Mouse (Mus musculus) olfactory bulb, adult 2 months (tissue): ENCODE data around the gene Dkkl1. TPM values are rescaled to one million over a fixed set of nuclear protein-coding genes. Genes with fewer than 3 reads are reported as not detected.

Experiments
- H3K27ac ChIP-seq: fragments of 200-500 bp; 2 replicates; pipeline ENCODE4 v1.5.1; 2012; ENCODE audit warnings: low read depth, low read length; ENCODE audit not compliant: insufficient read depth
- H3K4me1 ChIP-seq: fragments of 200-500 bp; 2 replicates; pipeline ENCODE4 v1.6.1; 2012; ENCODE audit warnings: low read length; ENCODE audit not compliant: control insufficient read depth, insufficient read depth
- H3K4me3 ChIP-seq: fragments of 200-500 bp; 2 replicates; pipeline ENCODE4 v1.5.1; 2012; ENCODE audit warnings: mild to moderate bottlenecking, low read depth, low read length, moderate library complexity; ENCODE audit not compliant: insufficient read depth
- CTCF ChIP-seq: fragments of 200-500 bp; IDR thresholded peaks from 2 replicates; pipeline ENCODE4 v1.5.1; 2012; ENCODE audit warnings: low read depth, mild to moderate bottlenecking, low read length, moderate library complexity; ENCODE audit not compliant: insufficient read depth
- POLR2A ChIP-seq: fragments of 200-500 bp; IDR thresholded peaks from 2 replicates; pipeline ENCODE4 v1.6.1; 2012; ENCODE audit warnings: mild to moderate bottlenecking, low read depth, low read length, moderate library complexity; ENCODE audit not compliant: insufficient read depth
- WGBS: fragments of 180-500 bp; shearing (Covaris S2); methylation state at CpG from one replicate; pipeline ENCODE4 v1.1.7; 2018; 5-methylcytosine and 5-hydroxymethylcytosine counted together
- polyA plus RNA-seq: library from polyadenylated mRNA; stranded (reverse); fragments of >200 nt; gene quantifications from 2 replicates; pipeline ENCODE4 v1.2.4, GENCODE M21; 2012; ENCODE audit warnings: low replicate concordance; ENCODE audit not compliant: missing spikeins, insufficient read depth, insufficient read length

Dkkl1 gene
- polyA plus RNA-seq, 1 experiment: not detected

DNA sequence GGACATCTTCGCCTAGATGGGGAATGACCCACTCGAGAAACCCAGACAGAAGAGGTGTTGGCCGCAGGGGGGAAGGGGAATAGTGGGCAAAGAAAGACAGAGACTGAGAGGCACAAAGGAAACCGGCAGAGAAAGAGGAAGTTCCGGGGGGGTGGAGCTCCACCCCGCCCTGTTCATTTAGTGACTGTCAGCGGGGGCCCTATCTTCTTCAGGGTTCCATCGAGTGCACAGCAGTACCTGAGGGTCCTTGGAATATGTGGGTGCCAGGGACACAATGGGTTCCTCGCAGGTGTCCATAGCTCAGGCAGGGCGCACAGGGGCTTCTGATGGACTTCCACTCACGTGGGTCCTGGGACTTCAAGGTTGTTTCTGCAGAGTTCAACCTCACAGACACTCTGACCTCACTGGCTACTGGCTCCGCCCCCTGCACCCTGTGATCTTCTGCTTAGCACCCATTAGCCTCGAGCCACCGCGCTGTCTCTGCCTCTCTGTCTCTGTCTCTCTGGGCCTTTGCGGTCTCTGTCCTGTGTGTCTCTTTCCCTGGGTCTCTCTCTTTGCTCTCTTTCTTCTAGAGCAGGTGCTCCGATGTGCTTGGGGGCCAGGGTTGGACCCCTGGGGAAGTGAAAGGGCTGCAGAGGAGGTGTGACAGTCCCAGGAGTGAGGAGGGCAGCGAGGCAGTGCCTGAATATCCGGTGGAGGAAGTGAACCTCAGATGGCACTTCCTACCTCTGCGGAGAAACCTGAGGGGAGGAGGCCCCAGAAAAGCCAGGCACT, 27.0 kb upstream of the Dkkl1 start, which contains the start of gene Cd37:
TSS of gene Cd37 (minus strand) at position 393 of the 774 bp plus-strand sequence.
- TF ChIP-seq CTCF (no peak), POLR2A (no peak)
- WGBS: 53% methylated on average over 20 of the region's 20 CpGs

DNA sequence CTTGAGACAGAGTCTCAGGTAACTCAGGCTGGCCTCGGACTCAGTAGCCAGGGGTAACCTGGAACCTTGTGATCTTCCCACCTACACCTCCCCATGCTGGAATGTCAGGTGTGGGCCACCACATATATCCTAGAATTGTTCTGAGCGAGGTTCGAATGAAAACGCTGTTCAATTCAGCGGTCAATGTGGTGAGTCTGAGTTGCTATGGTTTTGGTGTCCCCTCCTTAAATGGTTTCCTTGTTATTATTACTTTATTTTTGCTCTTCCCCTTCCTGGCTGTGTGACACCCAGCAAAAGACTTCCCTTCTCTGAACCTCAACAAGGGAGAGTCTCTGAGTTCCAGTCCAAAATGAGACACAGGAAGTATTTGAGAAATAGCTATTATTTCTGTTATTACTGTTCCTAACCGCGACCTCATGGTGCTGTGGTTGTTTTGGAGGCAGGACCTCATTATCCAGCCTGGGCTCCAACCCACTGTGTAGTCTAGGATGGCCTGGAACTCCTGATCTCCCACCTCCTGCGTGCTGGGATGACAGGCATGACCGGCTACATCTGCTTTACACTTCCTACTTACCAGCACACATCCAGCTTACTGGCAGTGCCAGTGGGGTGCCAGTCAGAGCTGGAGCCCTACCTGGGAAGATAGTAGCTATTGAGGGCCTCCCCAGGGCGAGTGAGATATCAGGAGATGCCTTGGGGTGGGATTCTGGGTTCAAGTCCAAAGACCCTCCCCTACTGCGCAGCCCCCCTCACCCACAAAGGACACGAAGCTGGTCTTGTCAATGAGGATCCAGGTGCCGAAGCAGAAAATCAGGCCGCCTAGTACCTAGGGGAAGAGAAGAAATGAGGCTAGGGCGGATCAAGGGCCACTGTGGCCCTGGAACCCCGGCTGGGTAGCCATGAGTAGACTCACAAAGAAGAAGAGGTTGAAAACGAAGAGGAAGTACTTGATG, 26.1 kb upstream of the Dkkl1 start:
- peak overlapping the region; percentile 7; the same call in 1 of the 2 replicates for H3K4me3 ChIP-seq
- peaks cover 15% of the 10 kb centered on the region for H3K4me1 ChIP-seq
- H3K27ac ChIP-seq: no peak overlapping the region
- TF ChIP-seq POLR2A: no peak
- WGBS: 81% methylated on average over 17 of the region's 17 CpGs

More for the DNA sequence above, 27.0 kb upstream of the Dkkl1 start, which contains the start of gene Cd37:
- Histone ChIP-seq H3K27ac (no peak within 1 kb of the TSS), H3K4me1 (peaks cover 14% of the 10 kb centered on the region), H3K4me3 (peak within 1 kb of the TSS; percentile 7; the same call in 1 of the 2 replicates)

DNA sequence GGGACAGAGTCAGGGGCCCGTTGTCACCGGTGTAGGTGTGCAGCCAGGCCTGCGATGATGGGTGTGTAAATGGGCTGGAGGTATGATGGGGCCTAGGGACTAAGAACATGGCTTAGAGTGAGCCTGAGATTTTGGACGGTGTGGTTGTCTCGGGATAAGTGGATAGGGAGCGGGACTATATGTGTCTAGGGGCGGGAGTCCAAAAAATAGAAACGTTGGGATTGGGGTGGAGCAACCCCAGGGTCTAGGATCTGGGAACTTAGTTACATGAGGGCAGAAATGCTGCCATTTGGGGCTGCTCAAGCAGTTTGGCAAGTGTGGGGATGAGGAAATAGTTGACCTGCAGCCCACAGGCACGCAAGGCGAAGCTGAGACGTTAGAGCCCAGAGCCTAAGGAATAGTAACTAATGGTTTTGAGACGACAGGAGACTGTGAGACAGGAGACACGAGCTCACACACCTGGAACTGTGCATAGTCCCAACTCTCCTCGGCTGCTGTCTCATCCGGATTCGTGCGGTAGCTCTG, 23.8 kb upstream of the Dkkl1 start:
- no peak overlapping the region for H3K4me3 ChIP-seq
- no peak overlapping the region for H3K27ac ChIP-seq
- 69% methylated on average over 17 of the region's 17 CpGs for WGBS
- peaks cover 9% of the 10 kb centered on the region for H3K4me1 ChIP-seq
- TF ChIP-seq CTCF (no peak), POLR2A (no peak)

DNA sequence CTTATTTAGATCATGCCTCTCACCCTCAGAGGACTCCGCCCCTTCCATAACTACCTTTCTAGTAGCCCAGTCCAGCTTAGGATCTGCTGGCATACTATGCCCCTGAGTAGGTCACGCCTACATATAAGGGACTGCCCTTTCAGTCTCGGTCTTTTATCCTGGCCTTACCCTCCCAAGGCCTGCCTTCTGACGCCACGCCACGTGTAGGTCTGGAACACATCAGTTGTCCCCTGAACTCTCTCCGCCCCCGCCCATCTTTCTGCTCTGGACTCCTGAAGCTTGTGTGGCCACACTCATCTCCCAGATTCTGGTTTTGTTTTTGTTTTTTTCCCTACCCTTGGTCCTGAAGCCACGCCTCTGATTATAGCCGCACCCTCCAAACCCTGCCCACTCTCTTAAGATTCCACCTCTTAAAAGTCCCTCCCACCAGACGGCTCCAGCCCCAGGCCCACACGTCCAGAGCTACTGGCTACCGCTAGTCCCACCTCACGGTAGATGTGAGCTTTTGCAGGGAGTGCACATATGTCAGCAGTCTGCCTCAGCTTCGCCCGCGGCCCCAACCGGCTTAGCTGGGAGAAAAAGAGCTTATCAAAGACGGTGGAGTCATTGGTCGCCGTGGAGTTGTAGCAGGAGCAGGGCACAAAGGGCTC, 23.1 kb upstream of the Dkkl1 start:
- WGBS: 37% methylated on average over 21 of the region's 21 CpGs
- Histone ChIP-seq H3K27ac (no peak overlapping the region), H3K4me1 (peaks cover 5% of the 10 kb centered on the region), H3K4me3 (no peak overlapping the region)
- TF ChIP-seq CTCF (no peak), POLR2A (no peak)

DNA sequence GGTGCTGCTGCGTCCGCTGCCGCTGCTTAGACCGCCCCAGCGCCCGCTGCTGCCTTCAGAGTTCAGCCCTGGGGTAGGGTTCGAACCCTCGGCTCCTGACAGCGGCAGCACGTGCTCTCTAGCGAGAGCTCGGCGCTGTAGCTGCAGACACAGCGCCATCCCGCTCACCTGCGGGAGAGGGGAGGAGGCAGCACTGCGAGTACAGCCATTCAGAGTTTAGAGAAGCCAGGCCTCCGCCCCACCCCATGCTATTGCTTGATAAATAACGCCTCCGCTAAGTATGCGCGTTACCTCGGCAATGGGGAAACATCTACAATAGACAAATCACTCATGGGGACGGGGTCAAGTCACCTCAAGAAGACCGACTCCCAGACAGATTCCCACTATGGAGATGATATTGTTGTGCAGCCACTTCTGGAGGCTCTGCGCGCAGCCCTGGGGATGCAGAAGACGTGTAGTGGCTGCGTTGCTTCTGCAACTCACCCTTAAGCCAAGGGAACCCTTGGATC, 22.4 kb upstream of the Dkkl1 start:
- TF ChIP-seq POLR2A (no peak), CTCF (no peak)
- no peak overlapping the region for H3K4me3 ChIP-seq

DNA sequence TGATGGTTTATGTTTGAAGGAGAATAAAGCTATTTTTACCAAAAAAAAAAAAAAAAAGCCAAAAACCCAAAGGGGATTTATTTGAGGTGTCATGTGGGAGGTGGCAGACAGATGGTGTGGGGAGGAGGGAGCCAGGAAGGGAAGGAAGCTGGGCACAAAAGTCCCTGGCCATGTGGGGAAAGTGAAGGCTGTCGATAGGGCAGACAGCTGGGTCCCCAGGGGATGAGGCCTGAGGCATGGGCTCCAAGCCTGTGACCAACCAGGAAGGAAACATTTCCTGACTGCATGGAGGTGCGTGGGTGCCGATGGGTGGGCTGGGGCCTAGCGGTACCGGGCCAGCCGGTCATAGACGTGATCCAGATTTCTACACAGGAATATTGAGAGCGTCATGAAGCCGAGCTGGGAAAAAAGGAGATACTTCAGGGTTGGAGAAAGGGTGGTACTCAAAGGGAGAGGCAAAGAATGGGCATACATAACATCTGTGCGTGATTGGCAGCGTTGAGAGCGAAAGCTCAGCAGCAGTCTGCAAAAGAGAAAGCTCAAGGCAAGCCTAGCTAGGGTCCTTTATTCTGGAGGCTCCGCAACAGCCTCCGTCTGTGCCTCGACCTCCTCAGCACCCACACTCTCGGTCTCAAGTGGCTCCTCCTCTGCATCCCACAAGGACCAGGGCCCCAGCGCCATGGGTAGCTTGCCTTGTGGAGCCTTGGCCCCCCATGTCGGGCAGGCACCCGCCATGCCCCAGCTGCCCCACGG, 21.8 kb upstream of the Dkkl1 start:
- Histone ChIP-seq H3K27ac (no peak overlapping the region), H3K4me3 (no peak overlapping the region), H3K4me1 (peaks cover 5% of the 10 kb centered on the region)
- 50% methylated on average over 20 of the region's 20 CpGs for WGBS
- TF ChIP-seq POLR2A (no peak), CTCF (no peak)

More for the DNA sequence above, 22.4 kb upstream of the Dkkl1 start:
- Histone ChIP-seq H3K4me1 (peaks cover 5% of the 10 kb centered on the region), H3K27ac (no peak overlapping the region)
- 27% methylated on average over 29 of the region's 29 CpGs for WGBS

DNA sequence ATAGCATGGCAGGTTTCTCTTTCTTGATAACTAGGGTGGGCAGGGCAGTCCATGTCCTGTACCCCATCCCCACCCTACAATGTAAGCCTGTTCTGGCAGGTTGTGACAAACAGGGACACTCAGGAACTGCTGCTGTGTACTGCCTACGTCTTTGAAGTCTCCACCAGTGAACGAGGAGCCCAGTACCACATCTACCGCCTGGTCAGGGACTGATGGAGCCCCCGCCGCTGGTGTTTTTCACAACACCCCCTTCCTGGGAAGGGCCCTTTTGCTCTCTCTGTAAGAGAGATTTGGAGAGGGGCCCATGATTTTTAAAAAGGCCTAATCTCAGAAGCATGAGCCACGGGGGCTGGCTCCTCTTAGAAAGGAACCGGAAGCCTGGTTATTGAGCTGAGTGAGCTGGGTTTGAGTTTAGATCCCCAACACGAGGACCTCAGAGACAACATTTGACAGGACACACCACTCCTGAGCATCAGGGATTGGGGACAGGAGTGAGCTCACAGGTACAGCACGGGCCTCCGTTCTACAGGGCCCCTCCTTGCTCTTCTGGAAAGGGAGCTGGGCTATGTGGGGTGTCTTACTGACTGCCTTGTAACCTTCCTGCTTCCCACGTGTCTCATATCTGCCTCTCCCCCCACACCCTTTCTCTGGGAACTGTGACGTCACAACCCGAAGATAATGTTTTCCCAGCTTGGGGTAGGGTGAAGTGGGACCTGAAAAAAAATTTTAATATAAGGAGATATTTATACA, 20.9 kb upstream of the Dkkl1 start:
- H3K4me1 ChIP-seq: peaks cover 5% of the 10 kb centered on the region
- 74% methylated on average over 13 of the region's 13 CpGs for WGBS
- no peak overlapping the region for H3K4me3 ChIP-seq
- TF ChIP-seq POLR2A (no peak), CTCF (no peak)
- no peak overlapping the region for H3K27ac ChIP-seq
